Mouse (Mus musculus) liver, adult 2 months (tissue): ENCODE data around the gene Cdkl1.

Source experiments
- CTCF ChIP-seq: fragments of 200-500 bp; IDR thresholded peaks from 2 replicates; pipeline ENCODE4 v1.5.1; 2011; ENCODE audit warnings: low read depth, low read length, control low read depth
- POLR2A ChIP-seq: fragments of 200-500 bp; IDR thresholded peaks from 2 replicates; pipeline ENCODE4 v1.6.1; 2011; ENCODE audit warnings: low read length, control low read depth; ENCODE audit not compliant: insufficient read depth; ENCODE audit errors: extremely low read depth

- TF ChIP-seq CTCF (no peak), POLR2A (no peak)
Observed at GRCm38 (mm10) chr12:69722857-69723256, 68.2 kb downstream of the Cdkl1 start.
